Mouse (Mus musculus) bone marrow macrophage, adult 2 months (primary cell): ENCODE data around the gene Rdh8.

Source experiments
- CTCF ChIP-seq: IDR thresholded peaks from 2 replicates; pipeline ENCODE4 v1.5.1; 2012; ENCODE audit warnings: low read depth, mild to moderate bottlenecking, low read length, moderate library complexity
- POLR2A ChIP-seq: IDR thresholded peaks from 2 replicates; pipeline ENCODE4 v1.6.1; 2012; ENCODE audit warnings: mild to moderate bottlenecking, low read depth, low read length, borderline replicate concordance

GRCm38 (mm10) chr9:20781286-20781685, 37.0 kb upstream of the Rdh8 start:
- TF ChIP-seq CTCF (no peak), POLR2A (no peak)
